Mouse (Mus musculus): ENCODE results near the gene Adi1. TPM values are rescaled to one million over a fixed set of nuclear protein-coding genes. Genes with fewer than 3 reads are reported as not detected.

Gene Adi1
- polyA plus RNA-seq, 1 experiment from 2014 or later: 37.8 TPM

DNA sequence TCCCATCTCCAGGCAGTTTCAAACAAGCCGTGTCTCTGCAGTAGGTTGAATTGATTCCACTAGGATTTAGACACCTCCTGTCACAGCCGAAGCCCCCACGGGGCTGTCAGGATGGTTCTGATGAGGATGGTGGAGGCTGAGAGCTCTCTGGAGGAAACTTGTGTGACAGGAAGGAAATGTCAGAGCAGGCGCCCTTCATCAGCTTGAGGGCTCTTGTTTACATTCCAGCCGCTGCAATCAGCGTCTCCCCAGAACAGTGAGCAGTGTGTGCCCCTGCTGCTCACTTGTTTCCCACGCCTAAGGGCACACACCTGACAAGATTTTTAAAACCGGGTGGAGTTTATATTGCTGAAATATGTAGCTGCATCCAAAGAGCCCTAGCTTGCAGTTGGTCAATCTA lies 7.7 kb upstream of the Adi1 start:
- H3K4me1 ChIP-seq: no peaks in the 10 kb centered on the region; the same call in 1 of the 2 replicates
- no peak for ATAC-seq (ENCODE audit: low FRiP score, low read depth)
- WGBS: 58% methylated on average over 8 of the region's 8 CpGs
- no peak overlapping the region for H3K27ac ChIP-seq (replicated peaks)
- no peak overlapping the region for H3K4me2 ChIP-seq (replicated peaks)
- no peak overlapping the region for H3K4me3 ChIP-seq
- H3K27me3 ChIP-seq: no peaks in the 10 kb centered on the region
- no peaks in the 10 kb centered on the region; the same call in 1 of the 2 replicates for H3K36me3 ChIP-seq
- no peak overlapping the region for H3K9ac ChIP-seq (replicated peaks)
- no peaks in the 10 kb centered on the region for H3K9me3 ChIP-seq

DNA sequence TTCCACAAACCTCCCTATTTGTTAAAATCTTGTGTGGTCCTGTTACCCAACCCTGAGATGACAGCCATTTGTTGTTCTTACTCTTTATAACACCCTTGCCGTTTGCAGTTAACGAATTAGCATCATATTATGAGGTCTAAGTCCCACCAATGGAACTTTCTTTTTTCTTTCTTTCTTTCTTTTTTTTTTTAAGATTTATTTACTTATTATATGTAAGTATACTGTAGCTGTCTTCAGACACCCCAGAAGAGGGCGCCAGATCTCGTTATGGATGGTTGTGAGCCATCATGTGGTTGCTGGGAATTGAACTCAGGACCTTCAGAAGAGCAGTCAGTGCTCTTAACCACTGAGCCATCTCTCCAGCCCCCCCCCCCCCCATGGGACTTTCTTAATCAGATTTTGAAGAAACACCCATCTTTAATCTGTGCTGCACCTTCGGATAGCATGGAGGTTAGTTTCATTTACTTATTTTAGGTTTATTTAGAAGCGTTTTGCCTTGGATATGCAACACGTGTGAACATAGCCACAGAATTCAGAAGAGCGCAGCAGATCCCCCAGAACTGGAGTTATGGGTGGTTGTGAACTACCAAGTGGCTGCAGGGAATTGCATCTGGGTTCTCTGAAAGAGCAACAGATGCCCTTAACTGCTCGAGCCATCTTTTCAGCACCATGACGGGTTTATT lies 852 bp upstream of the Adi1 start:
- H3K4me1 ChIP-seq: peaks cover 10% of the 10 kb centered on the region
- H3K27ac ChIP-seq (replicated peaks): no peak overlapping the region
- ATAC-seq (ENCODE audit: low FRiP score, low read depth): no peak
- H3K27me3 ChIP-seq: no peaks in the 10 kb centered on the region
- WGBS: 88% methylated on average over 10 of the region's 10 CpGs
- H3K4me2 ChIP-seq (replicated peaks): no peak overlapping the region
- no peaks in the 10 kb centered on the region for H3K9me3 ChIP-seq
- no peak overlapping the region for H3K9ac ChIP-seq (replicated peaks)
- H3K4me3 ChIP-seq: no peak overlapping the region
- H3K36me3 ChIP-seq: peaks cover 6% of the 10 kb centered on the region; the same call in 1 of the 2 replicates

DNA sequence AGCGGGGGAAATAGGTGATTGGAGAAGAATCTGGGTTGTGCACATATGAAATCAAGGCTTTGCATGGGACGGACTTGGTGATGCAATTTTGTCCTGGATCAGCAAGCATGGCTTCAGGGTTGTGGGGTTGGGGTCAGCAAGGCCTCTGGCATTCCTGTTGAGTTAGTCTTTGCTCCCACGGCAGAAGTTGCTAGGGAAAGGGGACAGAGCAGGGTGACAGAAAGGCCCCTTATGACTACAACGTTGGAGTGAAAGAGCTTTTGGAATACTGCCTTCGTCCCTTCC lies 836 bp downstream of the Adi1 start:
- peaks cover 6% of the 10 kb centered on the region; the same call in 1 of the 2 replicates for H3K36me3 ChIP-seq
- H3K27ac ChIP-seq (replicated peaks): peak overlapping the region; percentile 91
- ATAC-seq (ENCODE audit: low FRiP score, low read depth): no peak
- H3K4me1 ChIP-seq: peaks cover 10% of the 10 kb centered on the region
- H3K4me3 ChIP-seq: peak overlapping the region; percentile 55
- peak overlapping the region; percentile 69 for H3K9ac ChIP-seq (replicated peaks)
- H3K27me3 ChIP-seq: no peaks in the 10 kb centered on the region
- peak overlapping the region; percentile 59 for H3K4me2 ChIP-seq (replicated peaks)
- 65% methylated on average over 5 of the region's 5 CpGs for WGBS
- H3K9me3 ChIP-seq: no peaks in the 10 kb centered on the region

DNA sequence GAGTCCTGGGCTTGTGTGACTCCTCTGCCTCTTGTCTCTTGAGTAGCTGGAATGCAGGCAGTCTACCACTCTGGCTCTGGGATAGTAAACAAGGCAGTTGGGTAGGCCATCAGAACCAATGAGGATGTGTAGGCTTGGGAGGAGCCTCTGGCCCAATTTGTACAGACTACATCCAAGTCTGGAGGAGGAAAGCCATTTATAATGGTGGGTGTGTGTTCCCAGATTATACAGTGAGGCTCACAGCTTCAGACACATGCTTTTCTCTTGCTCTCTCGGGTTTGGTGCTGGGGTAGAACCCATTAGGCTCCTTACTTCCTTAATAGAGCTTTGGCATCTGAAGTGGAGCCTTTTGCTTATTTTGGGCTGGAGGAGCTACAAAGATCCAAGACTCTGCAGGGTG lies 9.6 kb downstream of the Adi1 start:
- H3K27me3 ChIP-seq: no peaks in the 10 kb centered on the region
- H3K9ac ChIP-seq (replicated peaks): no peak overlapping the region
- no peak overlapping the region for H3K27ac ChIP-seq (replicated peaks)
- no peaks in the 10 kb centered on the region for H3K9me3 ChIP-seq
- WGBS: 95% methylated on average over 1 of the region's 1 CpGs
- H3K4me2 ChIP-seq (replicated peaks): no peak overlapping the region
- ATAC-seq (ENCODE audit: low FRiP score, low read depth): no peak
- no peak overlapping the region for H3K4me3 ChIP-seq
- H3K4me1 ChIP-seq: no peaks in the 10 kb centered on the region
- H3K36me3 ChIP-seq: peaks cover 9% of the 10 kb centered on the region; the same call in 1 of the 2 replicates

DNA sequence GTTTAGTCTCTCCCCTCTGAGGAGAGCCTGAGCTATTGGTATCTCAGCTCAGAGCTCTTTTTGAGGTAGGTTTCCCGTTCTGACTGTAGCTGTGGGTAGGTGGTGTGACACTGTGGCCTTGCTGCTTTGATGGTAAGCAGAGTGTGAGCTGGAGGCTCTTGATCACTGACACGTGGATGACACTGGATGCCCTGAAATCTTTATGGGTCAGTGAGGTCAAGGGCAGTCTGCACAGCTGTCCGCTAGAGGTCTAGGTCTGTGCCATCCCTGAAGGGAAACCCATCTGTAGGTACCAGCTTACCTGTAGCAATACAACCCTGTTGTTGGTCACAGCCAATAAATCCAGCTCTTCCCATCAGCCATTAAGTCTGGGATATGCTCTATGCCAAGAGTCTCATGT lies 10.7 kb downstream of the Adi1 start:
- H3K9ac ChIP-seq (replicated peaks): no peak overlapping the region
- H3K4me3 ChIP-seq: no peak overlapping the region
- WGBS: 73% methylated on average over 3 of the region's 3 CpGs
- no peak overlapping the region for H3K4me2 ChIP-seq (replicated peaks)
- peaks cover 17% of the 10 kb centered on the region for H3K36me3 ChIP-seq
- no peaks in the 10 kb centered on the region for H3K9me3 ChIP-seq
- H3K27me3 ChIP-seq: no peaks in the 10 kb centered on the region
- H3K27ac ChIP-seq (replicated peaks): no peak overlapping the region
- no peaks in the 10 kb centered on the region for H3K4me1 ChIP-seq
- no peak for ATAC-seq (ENCODE audit: low FRiP score, low read depth)

DNA sequence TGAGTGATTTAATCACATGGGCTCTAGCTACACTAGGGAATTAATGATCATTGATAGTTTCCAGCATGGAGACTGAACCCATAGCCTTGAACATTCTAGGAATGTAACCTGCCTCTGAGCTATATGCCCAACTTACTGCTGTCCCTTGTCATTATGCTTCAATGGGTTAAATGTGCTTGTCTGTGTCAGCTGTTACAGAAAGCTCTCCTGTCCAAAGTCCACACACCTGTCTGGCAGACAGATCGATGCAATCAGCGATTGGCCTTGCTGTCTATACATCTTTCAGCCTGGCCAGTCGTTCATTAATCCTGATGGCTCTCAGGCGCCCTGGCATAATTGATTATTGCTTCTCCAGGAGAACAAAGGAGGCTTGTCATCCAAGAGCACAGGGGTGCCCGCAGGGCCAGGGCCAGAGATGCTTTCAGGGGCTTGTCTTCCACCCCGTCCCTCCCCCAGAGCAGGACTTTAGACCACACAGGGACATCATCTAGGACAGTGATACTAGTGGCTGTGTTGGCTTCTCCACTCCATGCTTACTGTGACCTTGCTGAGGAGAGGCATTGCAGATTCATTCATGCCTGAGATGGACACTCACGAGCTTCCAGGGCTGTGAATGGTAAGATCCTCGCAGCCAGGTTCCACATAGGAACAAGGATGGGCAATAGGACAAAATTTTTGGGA lies 11.3 kb downstream of the Adi1 start:
- H3K27me3 ChIP-seq: no peaks in the 10 kb centered on the region
- WGBS: 63% methylated on average over 8 of the region's 8 CpGs
- no peaks in the 10 kb centered on the region for H3K4me1 ChIP-seq
- no peak overlapping the region for H3K4me2 ChIP-seq (replicated peaks)
- H3K4me3 ChIP-seq: no peak overlapping the region
- peaks cover 22% of the 10 kb centered on the region for H3K36me3 ChIP-seq
- H3K9me3 ChIP-seq: no peaks in the 10 kb centered on the region
- H3K9ac ChIP-seq (replicated peaks): no peak overlapping the region
- 0 out of 2 replicates have a peak overlapping the region, but pooled peaks have one; percentile 32 for H3K27ac ChIP-seq (replicated peaks)
- ATAC-seq (ENCODE audit: low FRiP score, low read depth): no peak

DNA sequence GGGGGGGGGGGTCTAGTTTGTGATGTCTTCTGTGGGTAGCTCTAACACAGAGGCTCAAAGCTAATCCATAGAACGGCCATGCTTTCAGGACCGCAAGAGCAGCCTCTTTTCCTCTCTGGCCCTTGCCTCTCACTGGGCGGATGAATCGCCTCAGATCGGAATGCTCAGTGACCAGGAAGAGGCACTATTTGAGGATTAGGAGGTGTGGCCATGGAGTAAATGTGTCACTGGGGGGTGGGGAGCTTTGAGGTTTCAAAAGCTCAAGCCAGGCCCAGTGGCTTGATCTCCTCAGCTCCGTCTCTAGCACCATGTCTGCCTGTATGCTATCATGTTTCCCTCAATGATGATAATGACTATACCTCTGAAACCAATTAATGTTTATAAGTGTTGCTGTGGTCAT lies 14.0 kb downstream of the Adi1 start:
- 66% methylated on average over 6 of the region's 6 CpGs for WGBS
- H3K9me3 ChIP-seq: no peaks in the 10 kb centered on the region
- no peaks in the 10 kb centered on the region for H3K27me3 ChIP-seq
- no peak overlapping the region for H3K27ac ChIP-seq (replicated peaks)
- H3K4me3 ChIP-seq: no peak overlapping the region
- H3K4me2 ChIP-seq (replicated peaks): no peak overlapping the region
- no peak for ATAC-seq (ENCODE audit: low FRiP score, low read depth)
- H3K9ac ChIP-seq (replicated peaks): no peak overlapping the region
- H3K4me1 ChIP-seq: no peaks in the 10 kb centered on the region
- peaks cover 34% of the 10 kb centered on the region for H3K36me3 ChIP-seq

DNA sequence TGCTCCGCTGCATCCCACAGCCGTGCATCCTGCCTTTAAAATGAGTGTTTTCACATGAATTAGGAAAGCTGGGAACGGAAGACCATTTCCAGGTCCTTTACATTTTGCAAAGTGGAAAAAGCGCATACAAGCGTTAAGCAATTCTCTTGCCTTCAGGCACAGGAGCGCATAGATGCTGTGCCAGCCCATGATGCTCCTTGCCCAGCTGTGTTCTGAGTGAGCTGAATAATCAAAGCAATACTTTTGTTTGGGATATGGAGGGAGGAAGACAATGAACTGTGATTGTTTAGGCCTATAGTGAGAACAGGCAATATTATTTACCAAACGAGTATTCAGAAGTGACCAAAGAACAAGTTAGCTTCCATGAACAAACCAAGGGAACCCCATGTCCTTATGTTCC lies 15.7 kb downstream of the Adi1 start:
- ATAC-seq (ENCODE audit: low FRiP score, low read depth): no peak
- no peaks in the 10 kb centered on the region for H3K9me3 ChIP-seq
- WGBS: 95% methylated on average over 7 of the region's 7 CpGs
- H3K4me1 ChIP-seq: no peaks in the 10 kb centered on the region
- H3K27ac ChIP-seq (replicated peaks): no peak overlapping the region
- H3K4me2 ChIP-seq (replicated peaks): no peak overlapping the region
- no peak overlapping the region for H3K4me3 ChIP-seq
- peaks cover 42% of the 10 kb centered on the region for H3K36me3 ChIP-seq
- no peaks in the 10 kb centered on the region for H3K27me3 ChIP-seq
- no peak overlapping the region for H3K9ac ChIP-seq (replicated peaks)

DNA sequence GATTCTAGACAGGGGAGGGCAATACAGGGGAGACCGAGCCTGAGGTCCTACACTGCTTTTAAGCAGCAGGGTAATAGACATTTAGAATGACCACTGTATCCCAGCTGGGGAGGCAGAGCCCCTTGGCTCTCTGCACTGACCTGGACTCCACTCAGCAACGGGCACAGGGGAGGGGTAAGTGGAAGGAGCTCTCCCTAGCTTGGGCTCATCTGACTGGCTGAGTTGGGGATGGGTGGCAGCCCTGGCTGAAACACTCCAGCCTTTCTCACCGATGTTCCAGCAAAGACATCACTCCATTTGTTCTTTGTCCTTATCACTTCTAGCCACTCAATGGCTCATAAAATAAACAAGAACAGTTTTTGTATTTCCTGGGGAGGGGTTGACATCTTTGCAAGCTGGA lies 18.7 kb downstream of the Adi1 start:
- peaks cover 53% of the 10 kb centered on the region for H3K36me3 ChIP-seq
- H3K9me3 ChIP-seq: no peaks in the 10 kb centered on the region
- WGBS: 84% methylated on average over 3 of the region's 3 CpGs

DNA sequence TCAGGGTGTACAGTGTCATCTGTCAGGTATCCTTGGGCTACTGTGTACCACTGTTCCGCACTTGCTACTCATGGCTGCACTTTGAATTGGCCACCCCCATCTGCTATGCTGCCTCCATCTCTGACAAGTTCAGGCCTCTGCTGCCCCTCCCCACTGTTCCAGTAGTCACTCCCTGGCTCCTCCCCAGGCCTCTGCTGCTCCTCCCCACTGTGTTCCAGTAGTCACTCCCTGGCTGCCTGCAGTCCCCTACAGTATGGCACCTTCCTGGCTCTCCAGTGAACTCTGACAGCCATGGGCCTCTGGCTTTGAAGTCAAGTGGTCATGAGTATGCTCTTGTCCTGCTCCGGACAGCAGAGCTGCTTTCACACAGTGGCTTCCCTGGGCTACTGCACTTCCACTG lies 19.2 kb downstream of the Adi1 start:
- H3K4me1 ChIP-seq: no peaks in the 10 kb centered on the region
- no peak overlapping the region for H3K4me2 ChIP-seq (replicated peaks)
- no peak overlapping the region for H3K9ac ChIP-seq (replicated peaks)
- H3K4me3 ChIP-seq: no peak overlapping the region
- H3K27ac ChIP-seq (replicated peaks): no peak overlapping the region
- no peak for ATAC-seq (ENCODE audit: low FRiP score, low read depth)
- no peaks in the 10 kb centered on the region for H3K27me3 ChIP-seq
- 85% methylated on average over 2 of the region's 2 CpGs for WGBS
- no peaks in the 10 kb centered on the region for H3K9me3 ChIP-seq
- H3K36me3 ChIP-seq: peaks cover 48% of the 10 kb centered on the region

More for the DNA sequence above, 18.7 kb downstream of the Adi1 start:
- H3K4me2 ChIP-seq (replicated peaks): no peak overlapping the region
- no peak for ATAC-seq (ENCODE audit: low FRiP score, low read depth)
- H3K9ac ChIP-seq (replicated peaks): no peak overlapping the region
- H3K27ac ChIP-seq (replicated peaks): no peak overlapping the region
- H3K4me1 ChIP-seq: no peaks in the 10 kb centered on the region
- H3K27me3 ChIP-seq: no peaks in the 10 kb centered on the region
- no peak overlapping the region for H3K4me3 ChIP-seq

DNA sequence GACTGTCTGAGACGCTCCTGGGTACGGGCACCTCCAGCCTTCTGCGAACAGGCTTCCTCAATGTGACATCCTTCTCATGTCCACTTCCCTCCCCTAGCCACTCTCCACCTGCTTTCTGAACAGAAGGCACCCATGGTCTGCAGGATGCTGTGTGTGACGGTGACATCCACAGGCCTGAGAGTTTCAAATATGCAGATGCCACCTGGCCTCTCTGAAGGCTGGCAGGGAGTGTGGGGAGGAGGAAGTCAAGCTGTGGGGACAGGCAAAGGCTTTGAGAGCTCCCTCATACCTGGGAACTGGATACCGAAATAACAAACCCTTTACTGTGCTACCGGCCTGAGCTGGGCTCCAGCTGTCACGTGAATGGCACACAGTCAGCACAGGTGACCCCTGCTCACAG lies 19.7 kb downstream of the Adi1 start:
- Histone ChIP-seq H3K4me3 (no peak overlapping the region), H3K4me2 (replicated peaks) (no peak overlapping the region), H3K4me1 (peaks cover under 1% of the 10 kb centered on the region; the same call in 1 of the 2 replicates), H3K27me3 (no peaks in the 10 kb centered on the region), H3K27ac (replicated peaks) (no peak overlapping the region), H3K36me3 (peaks cover 43% of the 10 kb centered on the region), H3K9ac (replicated peaks) (no peak overlapping the region), H3K9me3 (no peaks in the 10 kb centered on the region)
- 92% methylated on average over 7 of the region's 7 CpGs for WGBS
- no peak for ATAC-seq (ENCODE audit: low FRiP score, low read depth)

DNA sequence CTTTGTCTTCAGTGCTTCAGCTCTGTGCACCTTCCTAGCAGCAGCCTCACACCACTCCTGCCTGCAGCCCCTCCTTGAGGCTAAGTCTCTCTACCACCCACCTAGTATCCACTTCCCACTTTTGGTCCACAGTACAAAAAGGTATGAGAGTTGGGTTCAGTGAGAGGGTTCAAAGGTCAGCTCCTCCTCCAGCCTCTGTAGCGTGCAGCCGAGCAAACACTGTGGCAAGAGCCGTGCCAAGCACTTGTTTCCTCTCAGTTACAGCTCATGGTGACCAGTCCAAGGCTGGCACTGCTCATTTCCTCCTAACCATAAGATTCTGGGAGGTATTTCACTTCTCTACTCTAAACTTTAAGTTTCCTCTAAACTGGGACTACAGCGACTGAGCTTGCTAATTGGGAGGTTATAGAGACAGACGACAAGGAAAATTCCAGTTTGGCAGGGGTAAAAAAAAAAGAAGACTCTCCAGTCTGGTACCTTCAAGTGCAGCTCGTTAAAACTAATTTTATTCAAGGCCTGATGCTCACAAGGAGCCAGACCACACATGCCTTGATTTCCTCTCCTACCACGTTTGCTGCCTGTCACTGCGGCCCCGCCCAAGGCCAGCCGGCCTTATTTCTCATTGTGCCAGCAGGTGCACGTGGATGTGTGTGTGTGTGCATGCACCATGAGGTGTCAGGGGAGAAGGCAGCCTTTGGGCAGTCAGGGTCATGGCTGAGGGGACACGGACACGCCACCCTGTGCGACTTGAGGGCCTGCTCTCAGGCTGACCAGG lies 23.0 kb downstream of the Adi1 start:
- Histone ChIP-seq H3K9ac (replicated peaks) (no peak overlapping the region), H3K27ac (replicated peaks) (no peak overlapping the region), H3K9me3 (no peaks in the 10 kb centered on the region), H3K4me3 (no peak overlapping the region), H3K4me1 (peaks cover 10% of the 10 kb centered on the region), H3K36me3 (peaks cover 19% of the 10 kb centered on the region), H3K27me3 (no peaks in the 10 kb centered on the region), H3K4me2 (replicated peaks) (no peak overlapping the region)
- 69% methylated on average over 14 of the region's 14 CpGs for WGBS
- no peak for ATAC-seq (ENCODE audit: low FRiP score, low read depth)

Data from midbrain, embryonic 12.5 days (tissue).